In the genomic region with DNA sequence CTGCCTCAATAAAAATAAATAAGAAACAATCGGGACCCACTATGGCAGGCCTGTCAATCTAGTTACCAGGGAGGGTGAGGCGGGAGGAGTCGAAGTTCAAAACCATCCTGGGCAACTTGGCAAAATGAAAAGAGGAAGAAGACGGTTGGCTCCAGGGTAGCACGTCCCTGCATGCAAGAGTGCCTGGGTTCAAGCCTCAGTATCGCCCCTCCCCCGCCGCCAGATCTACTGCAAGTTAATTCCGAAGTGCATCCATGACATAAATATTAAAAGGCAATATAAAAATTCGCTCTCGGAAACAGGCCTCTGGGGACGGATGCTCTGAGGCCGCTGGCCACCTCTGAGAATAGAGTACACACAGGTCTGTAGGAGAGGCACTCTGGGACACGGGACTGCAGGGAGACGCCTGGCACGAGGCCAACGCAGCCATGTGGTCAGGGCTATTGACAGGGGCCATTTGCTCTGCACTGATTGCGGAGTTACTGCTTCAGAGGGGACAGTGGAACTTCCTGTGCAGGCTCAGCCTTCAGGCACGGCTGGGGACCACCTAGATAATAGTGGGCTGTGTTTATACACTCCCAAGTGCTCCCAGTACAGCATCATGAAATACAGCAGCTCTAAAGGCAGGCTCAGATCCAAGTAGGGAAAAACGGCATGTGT, we compare ENCODE assay signal across 1 mouse cellular context.
TF ChIP-seq lines count a peak whose summit lies in the region.

No protein-coding gene starts in this region.

TF ChIP-seq in MEL, 35 proteins besides CTCF, POLR2A, EP300 and RAD21:
- TF ChIP-seq MAX (IDR thresholded peaks at IDR 0.05; ENCODE audit: low read length) (peak; percentile 38; the same call in 1 of the 2 replicates), KAT2A (conservative IDR thresholded peaks at IDR 0.05; ENCODE audit: low read depth, low read length) (no peak), SIN3A (IDR thresholded peaks at IDR 0.05; ENCODE audit: low read length) (peak; percentile 16; the same call in 1 of the 2 replicates), ZNF384 (IDR thresholded peaks at IDR 0.05; ENCODE audit: low read depth, low read length) (no peak), TAL1 (IDR thresholded peaks at IDR 0.05; ENCODE audit: low read length) (0 out of 2 replicates have a peak, but pooled peaks have one; percentile 38), MEF2A (IDR thresholded peaks at IDR 0.05; ENCODE audit: extremely low read depth, insufficient replicate concordance, low read depth, low read length, poor library complexity, severe bottlenecking) (no peak), MXI1 (IDR thresholded peaks at IDR 0.05; ENCODE audit: low read depth, low read length) (peak; percentile 30; the same call in 1 of the 2 replicates), ELF1 (IDR thresholded peaks at IDR 0.05; ENCODE audit: low read depth, low read length) (no peak), USF1 (IDR thresholded peaks at IDR 0.05; ENCODE audit: low read depth, low read length) (no peak), HCFC1 (IDR thresholded peaks at IDR 0.05; ENCODE audit: low read depth, low read length) (no peak), E2F4 (IDR thresholded peaks at IDR 0.05; ENCODE audit: borderline replicate concordance, low read depth, low read length) (no peak)
TF ChIP-seq in MEL: peak in this region for 4.
